Mouse (Mus musculus): ENCODE data around the gene Kcnh5. TPM values are rescaled to one million over a fixed set of nuclear protein-coding genes. Genes with fewer than 3 reads are reported as not detected.

Kcnh5 gene
- polyA plus RNA-seq, 1 experiment from 2014 or later, result 0.45 TPM

GRCm38 (mm10) chr12:75036694-75037093 is 140.4 kb downstream of the Kcnh5 start:
- Histone ChIP-seq H3K4me2 (replicated peaks; ENCODE audit: low read depth, low read length) (no peak overlapping the region), H3K4me1 (ENCODE audit: control insufficient read depth, insufficient read depth, low read length) (no peaks in the 10 kb centered on the region), H3K27ac (ENCODE audit: low read depth, low read length) (no peak overlapping the region), H3K4me3 (ENCODE audit: low read length) (no peak overlapping the region), H3K36me3 (ENCODE audit: control insufficient read depth, insufficient read depth, low read length) (no peaks in the 10 kb centered on the region), H3K9ac (ENCODE audit: low read depth, low read length) (no peak overlapping the region), H3K9me3 (ENCODE audit: control insufficient read depth, low read length) (no peaks in the 10 kb centered on the region), H3K27me3 (ENCODE audit: control insufficient read depth, insufficient read depth, low read length) (no peaks in the 10 kb centered on the region)
- whole genome bisulfite sequencing, result 79% methylated on average over 5 of the region's 5 CpGs
- no peak for ATAC-seq (ENCODE audit: low FRiP score, low TSS enrichment)

- no peak for ATAC-seq (ENCODE audit: low FRiP score, low TSS enrichment)
- Histone ChIP-seq H3K4me2 (replicated peaks; ENCODE audit: low read depth, low read length) (no peak overlapping the region), H3K27me3 (ENCODE audit: control insufficient read depth, insufficient read depth, low read length) (no peaks in the 10 kb centered on the region), H3K4me3 (ENCODE audit: low read length) (no peak overlapping the region), H3K9ac (ENCODE audit: low read depth, low read length) (no peak overlapping the region), H3K4me1 (ENCODE audit: control insufficient read depth, insufficient read depth, low read length) (no peaks in the 10 kb centered on the region), H3K27ac (ENCODE audit: low read depth, low read length) (no peak overlapping the region), H3K9me3 (ENCODE audit: control insufficient read depth, low read length) (0 out of 2 replicates have a peak, but pooled peaks cover 4% of the 10 kb centered on the region), H3K36me3 (ENCODE audit: control insufficient read depth, insufficient read depth, low read length) (no peaks in the 10 kb centered on the region)
- WGBS, result 87% methylated on average over 8 of the region's 8 CpGs
Measured at GRCm38 (mm10) chr12:75031970-75032864, 144.9 kb downstream of the Kcnh5 start.

- Histone ChIP-seq H3K9ac (ENCODE audit: low read depth, low read length) (no peak overlapping the region), H3K4me1 (ENCODE audit: control insufficient read depth, insufficient read depth, low read length) (no peaks in the 10 kb centered on the region), H3K27me3 (ENCODE audit: control insufficient read depth, insufficient read depth, low read length) (no peaks in the 10 kb centered on the region), H3K4me2 (replicated peaks; ENCODE audit: low read depth, low read length) (no peak overlapping the region), H3K27ac (ENCODE audit: low read depth, low read length) (no peak overlapping the region), H3K4me3 (ENCODE audit: low read length) (no peak overlapping the region), H3K36me3 (ENCODE audit: control insufficient read depth, insufficient read depth, low read length) (no peaks in the 10 kb centered on the region), H3K9me3 (ENCODE audit: control insufficient read depth, low read length) (no peaks in the 10 kb centered on the region)
- ATAC-seq (ENCODE audit: low FRiP score, low TSS enrichment), result no peak
- 94% methylated on average over 3 of the region's 3 CpGs for WGBS
Measured at GRCm38 (mm10) chr12:74971187-74971586, 205.9 kb downstream of the Kcnh5 start.

- Histone ChIP-seq H3K27me3 (ENCODE audit: control insufficient read depth, insufficient read depth, low read length) (no peaks in the 10 kb centered on the region), H3K4me3 (ENCODE audit: low read length) (no peak overlapping the region), H3K4me2 (replicated peaks; ENCODE audit: low read depth, low read length) (no peak overlapping the region), H3K27ac (ENCODE audit: low read depth, low read length) (no peak overlapping the region), H3K36me3 (ENCODE audit: control insufficient read depth, insufficient read depth, low read length) (no peaks in the 10 kb centered on the region), H3K9me3 (ENCODE audit: control insufficient read depth, low read length) (no peaks in the 10 kb centered on the region), H3K9ac (ENCODE audit: low read depth, low read length) (no peak overlapping the region), H3K4me1 (ENCODE audit: control insufficient read depth, insufficient read depth, low read length) (no peaks in the 10 kb centered on the region)
- 64% methylated on average over 4 of the region's 4 CpGs for WGBS
- no peak for ATAC-seq (ENCODE audit: low FRiP score, low TSS enrichment)
Measured at GRCm38 (mm10) chr12:74969420-74969819, 207.7 kb downstream of the Kcnh5 start.

GRCm38 (mm10) chr12:74966266-74966665 is 210.9 kb downstream of the Kcnh5 start:
- H3K4me2 ChIP-seq (replicated peaks; ENCODE audit: low read depth, low read length), result no peak overlapping the region
- H3K9me3 ChIP-seq (ENCODE audit: control insufficient read depth, low read length), result no peaks in the 10 kb centered on the region
- WGBS, result 89% methylated on average over 2 of the region's 2 CpGs

GRCm38 (mm10) chr12:74952661-74953060 is 224.5 kb downstream of the Kcnh5 start:
- no peak for ATAC-seq (ENCODE audit: low FRiP score, low TSS enrichment)
- Histone ChIP-seq H3K4me3 (ENCODE audit: low read length) (no peak overlapping the region), H3K27ac (ENCODE audit: low read depth, low read length) (no peak overlapping the region), H3K27me3 (ENCODE audit: control insufficient read depth, insufficient read depth, low read length) (no peaks in the 10 kb centered on the region), H3K9ac (ENCODE audit: low read depth, low read length) (no peak overlapping the region), H3K4me1 (ENCODE audit: control insufficient read depth, insufficient read depth, low read length) (no peaks in the 10 kb centered on the region), H3K36me3 (ENCODE audit: control insufficient read depth, insufficient read depth, low read length) (no peaks in the 10 kb centered on the region), H3K9me3 (ENCODE audit: control insufficient read depth, low read length) (no peaks in the 10 kb centered on the region), H3K4me2 (replicated peaks; ENCODE audit: low read depth, low read length) (no peak overlapping the region)
- WGBS, result 77% methylated on average over 2 of the region's 2 CpGs

More at GRCm38 (mm10) chr12:74966266-74966665, 210.9 kb downstream of the Kcnh5 start:
- no peaks in the 10 kb centered on the region for H3K27me3 ChIP-seq (ENCODE audit: control insufficient read depth, insufficient read depth, low read length)
- no peak for ATAC-seq (ENCODE audit: low FRiP score, low TSS enrichment)
- no peaks in the 10 kb centered on the region for H3K36me3 ChIP-seq (ENCODE audit: control insufficient read depth, insufficient read depth, low read length)
- no peak overlapping the region for H3K9ac ChIP-seq (ENCODE audit: low read depth, low read length)
- no peaks in the 10 kb centered on the region for H3K4me1 ChIP-seq (ENCODE audit: control insufficient read depth, insufficient read depth, low read length)
- no peak overlapping the region for H3K4me3 ChIP-seq (ENCODE audit: low read length)
- no peak overlapping the region for H3K27ac ChIP-seq (ENCODE audit: low read depth, low read length)

GRCm38 (mm10) chr12:74951124-74952115 is 225.7 kb downstream of the Kcnh5 start:
- H3K27ac ChIP-seq (ENCODE audit: low read depth, low read length), result no peak overlapping the region
- no peaks in the 10 kb centered on the region for H3K27me3 ChIP-seq (ENCODE audit: control insufficient read depth, insufficient read depth, low read length)
- 89% methylated on average over 9 of the region's 9 CpGs for WGBS
- no peak overlapping the region for H3K4me3 ChIP-seq (ENCODE audit: low read length)
- no peak for ATAC-seq (ENCODE audit: low FRiP score, low TSS enrichment)
- no peaks in the 10 kb centered on the region for H3K4me1 ChIP-seq (ENCODE audit: control insufficient read depth, insufficient read depth, low read length)
- no peaks in the 10 kb centered on the region for H3K36me3 ChIP-seq (ENCODE audit: control insufficient read depth, insufficient read depth, low read length)
- no peak overlapping the region for H3K9ac ChIP-seq (ENCODE audit: low read depth, low read length)
- no peak overlapping the region for H3K4me2 ChIP-seq (replicated peaks; ENCODE audit: low read depth, low read length)
- no peaks in the 10 kb centered on the region for H3K9me3 ChIP-seq (ENCODE audit: control insufficient read depth, low read length)

GRCm38 (mm10) chr12:74901331-74901730 is 275.8 kb downstream of the Kcnh5 start:
- no peaks in the 10 kb centered on the region for H3K4me1 ChIP-seq (ENCODE audit: control insufficient read depth, insufficient read depth, low read length)
- H3K4me2 ChIP-seq (replicated peaks; ENCODE audit: low read depth, low read length), result no peak overlapping the region
- no peaks in the 10 kb centered on the region for H3K36me3 ChIP-seq (ENCODE audit: control insufficient read depth, insufficient read depth, low read length)
- no peak overlapping the region for H3K4me3 ChIP-seq (ENCODE audit: low read length)
- no peak overlapping the region for H3K27ac ChIP-seq (ENCODE audit: low read depth, low read length)
- no peak overlapping the region for H3K9ac ChIP-seq (ENCODE audit: low read depth, low read length)
- ATAC-seq (ENCODE audit: low FRiP score, low TSS enrichment), result no peak
- WGBS, result 83% methylated on average over 6 of the region's 6 CpGs
- no peaks in the 10 kb centered on the region for H3K27me3 ChIP-seq (ENCODE audit: control insufficient read depth, insufficient read depth, low read length)
- no peaks in the 10 kb centered on the region for H3K9me3 ChIP-seq (ENCODE audit: control insufficient read depth, low read length)

All from kidney, embryonic 14.5 days (tissue).